Mouse (Mus musculus) adrenal gland, postnatal 10 days (tissue): ENCODE measurements around the gene Ap3b2. TPM values are rescaled to one million over a fixed set of nuclear protein-coding genes. Genes with fewer than 3 reads are reported as not detected.
A peak's percentile ranks its signal among the peaks of the same experiment; 100 is the strongest.
"Not testable (repeated sequence)": the region's sequence is repeated elsewhere in the genome, so short reads cannot be mapped to it uniquely, and the experiment has no call there.

Source experiments
- DNase-seq: peaks from one replicate; pipeline ENCODE4 v3.0.0; 2021; ENCODE audit warnings: mixed read lengths
- total RNA-seq, 2 experiments: library from RNA; stranded (reverse); gene quantifications; 2 replicates each; pipeline ENCODE4 v1.2.3; 2021

Ap3b2 gene
- total RNA-seq, 2 experiments from 2014 or later: 7.6 to 12.8 TPM

DNA sequence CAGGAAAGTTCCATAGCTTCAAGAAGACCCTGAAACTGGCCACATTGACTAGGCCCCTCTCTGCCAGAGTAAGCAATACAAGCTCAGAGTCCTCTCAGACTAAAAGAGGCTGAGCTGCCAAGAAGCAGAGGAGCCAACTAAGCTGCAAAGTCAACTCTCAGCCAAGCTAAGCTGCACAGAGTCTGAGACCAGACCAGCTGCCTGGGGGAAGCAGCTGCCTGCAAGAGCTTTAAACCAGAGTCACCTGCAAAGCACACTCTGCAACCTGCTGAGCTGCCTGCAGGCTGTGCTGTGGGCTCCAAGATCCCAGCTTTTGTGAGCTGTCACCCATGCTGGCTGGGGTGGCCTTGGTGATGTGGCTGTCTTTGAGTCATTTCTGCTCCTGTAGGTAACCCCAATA lies 15.5 kb downstream of the Ap3b2 start:
- DNase-seq: not testable (repeated sequence)

- no peak for DNase-seq
These were observed 16.9 kb downstream of the Ap3b2 start for GRCm38 (mm10) chr7:81476833-81477232.

GRCm38 (mm10) chr7:81475221-81475620 lies 18.5 kb downstream of the Ap3b2 start:
- DNase-seq: no peak

DNA sequence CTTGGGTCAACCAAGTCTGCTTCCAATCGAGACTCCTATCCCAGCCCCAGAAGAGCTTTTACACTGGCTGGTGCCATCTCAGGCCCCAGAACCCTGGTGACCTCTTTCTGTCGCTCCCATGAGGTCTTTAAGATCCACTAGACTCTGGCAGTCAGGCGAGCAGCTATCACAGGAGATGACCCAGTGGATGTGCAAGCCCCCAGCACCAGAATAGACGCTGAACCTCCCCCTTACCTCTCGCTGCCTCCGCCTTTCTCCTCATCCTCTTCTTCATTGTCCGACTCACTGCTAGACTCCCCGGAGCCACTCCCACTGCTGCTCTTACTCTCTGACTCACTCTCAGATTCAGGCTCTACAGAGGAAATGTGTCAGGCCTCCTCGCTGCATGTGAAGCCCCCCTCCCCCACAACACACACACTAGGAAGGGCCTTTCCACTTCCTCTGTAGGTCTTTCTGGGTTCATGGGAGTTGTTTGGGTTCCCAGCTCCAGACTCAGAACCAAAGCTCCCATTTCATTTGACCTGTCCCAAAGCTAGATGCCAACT lies 28.7 kb downstream of the Ap3b2 start:
- DNase-seq: no peak

DNA sequence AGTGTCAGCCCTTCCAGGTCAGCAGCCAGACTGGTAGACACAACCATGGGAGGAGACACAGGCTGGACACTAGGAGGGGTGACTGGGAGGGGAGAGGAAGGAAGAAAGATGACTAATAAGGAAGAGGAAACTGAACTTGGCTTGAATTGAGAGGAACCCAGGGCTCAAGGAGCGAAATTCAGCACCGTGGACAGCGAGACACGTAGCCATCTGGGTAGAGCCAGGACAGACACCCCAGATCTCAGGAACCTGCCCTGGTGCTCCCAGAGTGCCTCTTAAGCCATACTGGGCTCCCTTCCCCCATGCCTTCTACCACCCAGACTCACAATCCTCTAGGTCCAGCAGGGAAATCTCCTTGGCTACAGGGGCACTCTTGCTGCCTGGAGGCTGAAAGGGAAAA lies 29.6 kb downstream of the Ap3b2 start:
- peak; percentile 58 for DNase-seq

DNA sequence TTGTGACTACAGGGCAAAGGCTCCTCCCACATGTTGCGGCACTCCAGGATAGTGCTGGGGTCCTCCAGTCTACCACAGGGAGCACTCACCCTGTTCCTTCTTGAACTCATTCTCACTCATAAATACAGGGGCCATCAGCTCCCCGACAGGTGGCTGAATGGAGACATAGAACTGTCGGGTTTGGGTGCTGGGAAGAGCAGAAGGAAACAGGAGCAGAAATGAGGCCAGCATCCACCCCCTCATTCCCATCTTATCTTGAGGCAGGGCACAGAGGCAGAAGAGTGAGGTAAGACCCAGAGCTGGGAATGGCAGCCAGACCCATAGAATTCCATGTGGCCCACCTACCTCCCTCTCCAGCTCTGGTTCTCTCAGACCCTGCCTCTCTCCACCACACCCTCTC lies 30.9 kb downstream of the Ap3b2 start:
- no peak for DNase-seq

DNA sequence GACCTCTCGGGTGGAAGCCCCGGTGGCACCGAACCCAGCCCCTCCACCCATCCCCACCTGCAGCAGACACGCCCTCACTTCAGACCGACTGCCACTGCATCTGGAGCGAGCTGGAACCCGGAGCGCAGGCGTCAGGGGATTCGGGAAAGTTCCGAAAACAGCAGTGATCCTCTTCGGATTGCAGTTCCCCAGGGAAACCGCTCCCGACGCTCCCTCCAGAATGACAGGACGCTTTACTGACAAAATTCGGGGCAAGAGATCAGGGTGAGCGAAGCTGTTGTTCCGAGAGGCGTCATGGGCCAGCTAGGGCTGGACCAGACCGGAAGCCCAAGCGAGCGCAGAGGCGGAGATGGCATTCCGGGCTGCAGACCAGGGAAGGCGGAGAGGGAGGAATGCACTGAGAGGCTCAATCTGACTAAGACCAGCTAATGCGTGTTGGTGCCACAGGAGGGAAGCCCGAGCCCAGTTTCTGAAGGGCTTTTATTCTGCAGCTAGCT lies 38.5 kb downstream of the Ap3b2 start, which contains the start of gene Cpeb1:
Gene Cpeb1 (minus strand): TSS at position 311 of the 497 bp plus-strand sequence.
- DNase-seq: peak; percentile 79

- DNase-seq: peak; percentile 62
These were observed 39.2 kb downstream of the Ap3b2 start for GRCm38 (mm10) chr7:81454331-81455039.

DNA sequence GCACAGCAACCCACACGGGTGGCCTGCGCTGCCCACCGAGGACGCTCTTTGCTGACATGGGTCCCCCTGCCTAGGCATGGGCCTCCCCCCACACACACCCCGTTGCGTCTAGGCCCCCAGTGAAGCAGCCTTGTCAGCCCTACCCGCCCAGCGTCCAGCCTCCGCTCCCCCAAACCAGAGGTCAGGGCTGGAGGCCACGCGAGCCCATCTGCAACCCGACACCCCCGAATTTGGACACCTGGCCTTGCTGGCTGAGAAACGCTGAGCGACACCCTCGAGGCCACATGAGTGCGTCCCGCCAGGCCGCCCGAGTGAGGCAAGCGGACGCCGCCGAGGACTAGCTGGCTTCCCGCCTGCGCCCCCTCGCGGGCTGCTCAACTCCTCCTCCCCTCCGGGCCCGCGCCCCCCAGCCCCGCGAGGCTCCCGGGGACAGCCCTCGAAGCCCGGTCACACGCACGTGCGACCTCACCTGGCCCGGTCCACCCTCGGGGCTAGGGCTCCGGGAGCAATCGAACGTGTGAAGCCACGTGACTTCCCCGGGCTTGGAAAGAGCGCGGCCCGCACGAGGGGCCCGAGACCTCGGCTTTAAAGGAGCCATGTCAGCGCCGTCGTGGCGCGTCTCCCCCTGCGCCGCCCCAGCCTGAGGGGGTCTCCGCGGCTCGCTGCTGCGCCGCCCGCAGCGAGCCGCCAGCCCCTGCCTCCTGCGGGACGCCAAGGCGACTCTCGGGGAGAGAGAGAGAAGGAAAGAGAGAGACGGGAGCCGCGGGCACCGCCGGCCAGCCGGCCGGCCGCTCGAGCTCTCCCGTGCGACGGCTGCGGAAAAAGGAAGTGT lies 40.1 kb downstream of the Ap3b2 start:
- peak; percentile 46 for DNase-seq

GRCm38 (mm10) chr7:81452971-81453441 lies 40.7 kb downstream of the Ap3b2 start:
- DNase-seq: peak; percentile 54

Other genes starting within 250 kb of the Ap3b2 start
- 1,000 to 10,000 TPM; 1,406 to 1,408 TPM for gene Rps17, start 148.7 kb downstream of the Ap3b2 start, total RNA-seq
- gene Cpeb1, start 38.5 kb downstream of the Ap3b2 start, total RNA-seq: 10 to 100 TPM in 1 of 2 experiments, 1 to 10 TPM in 1; 8.7 to 13.2 TPM
- gene BC048679, start 4.4 kb upstream of the Ap3b2 start, total RNA-seq: not detected
- 10 to 100 TPM in 1 of 2 experiments, 1 to 10 TPM in 1; 4.4 to 19.8 TPM for gene Fsd2, start 73.0 kb upstream of the Ap3b2 start, total RNA-seq
- gene Whamm, start 77.3 kb upstream of the Ap3b2 start, total RNA-seq: 10 to 100 TPM; 16.3 to 16.4 TPM
- 1 to 10 TPM; 4.1 to 8.3 TPM for gene Homer2, start 213.6 kb upstream of the Ap3b2 start, total RNA-seq